Mouse (Mus musculus) cerebellum, adult 2 months (tissue): Measurements from ENCODE around the gene Zbtb7b.

Experiments used
- CTCF ChIP-seq: fragments of 200-500 bp; IDR thresholded peaks from 2 replicates; pipeline ENCODE4 v1.5.1; 2011; ENCODE audit warnings: low read depth, mild to moderate bottlenecking, control low read depth, low read length, moderate library complexity, borderline replicate concordance; ENCODE audit not compliant: insufficient read depth
- POLR2A ChIP-seq: fragments of 200-500 bp; IDR thresholded peaks from 2 replicates; pipeline ENCODE4 v1.6.1; 2011; ENCODE audit warnings: low read length, control low read depth, borderline replicate concordance; ENCODE audit not compliant: insufficient read depth

DNA sequence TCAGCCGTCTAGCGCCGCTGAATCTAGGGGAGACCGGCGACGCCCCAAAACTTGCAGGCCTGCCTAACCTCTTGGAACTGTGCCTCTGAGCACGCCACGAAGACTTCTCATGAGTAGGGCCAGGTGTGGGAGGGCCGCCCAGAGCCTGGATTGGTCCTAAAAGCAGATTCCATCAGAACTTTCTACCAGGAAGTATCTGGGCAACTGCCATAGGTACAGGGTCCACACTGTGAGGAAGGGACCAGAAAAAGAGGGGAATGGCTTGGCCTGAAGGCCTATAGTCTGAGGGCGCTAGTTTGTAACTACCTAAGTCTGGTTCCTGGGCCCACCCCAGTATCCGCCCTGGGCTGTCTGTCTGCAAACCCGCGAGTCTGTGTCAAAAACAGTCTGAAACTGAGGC lies 63.0 kb downstream of the Zbtb7b start:
- TF ChIP-seq CTCF (no peak), POLR2A (no peak)
